Mouse (Mus musculus): ENCODE data around the gene Prepl. TPM values are rescaled to one million over a fixed set of nuclear protein-coding genes. Genes with fewer than 3 reads are reported as not detected.
A peak's percentile ranks its signal among the peaks of the same experiment; 100 is the strongest.

Gene Prepl
- total and polyA plus RNA-seq, 3 experiments = 36.1 to 142 (median 122) TPM

- Histone ChIP-seq H3K9ac (ENCODE audit: low read depth, low read length) (no peak overlapping the region), H3K4me1 (ENCODE audit: control insufficient read depth, insufficient read depth, low read length) (no peaks in the 10 kb centered on the region), H3K79me2 (replicated peaks; ENCODE audit: control insufficient read depth, insufficient read depth, low read length) (no peaks in the 10 kb centered on the region), H3K36me3 (ENCODE audit: control insufficient read depth, insufficient read depth, low read length) (no peaks in the 10 kb centered on the region), H3K27ac (no peak overlapping the region), H3K4me3 (no peak overlapping the region), H3K27me3 (ENCODE audit: control insufficient read depth, insufficient read depth, low read length) (no peaks in the 10 kb centered on the region)
- no peak for TF ChIP-seq CTCF (IDR thresholded peaks at IDR 0.05)
- TF ChIP-seq POLR2A (IDR thresholded peaks at IDR 0.05; ENCODE audit: insufficient read depth, low read depth, low read length) = no peak
- TF ChIP-seq EP300 (IDR thresholded peaks at IDR 0.05; ENCODE audit: insufficient read depth, low read depth, low read length) = no peak
- 75% methylated on average over 7 of the region's 7 CpGs for WGBS
- intact Hi-C loops (cut with DNase I) = no loop called here
- peak in 1 of 2 experiments; percentile 26 for DNase-seq
Measured at GRCm38 (mm10) chr17:85067331-85067730, 22.7 kb downstream of the Prepl start.

DNA sequence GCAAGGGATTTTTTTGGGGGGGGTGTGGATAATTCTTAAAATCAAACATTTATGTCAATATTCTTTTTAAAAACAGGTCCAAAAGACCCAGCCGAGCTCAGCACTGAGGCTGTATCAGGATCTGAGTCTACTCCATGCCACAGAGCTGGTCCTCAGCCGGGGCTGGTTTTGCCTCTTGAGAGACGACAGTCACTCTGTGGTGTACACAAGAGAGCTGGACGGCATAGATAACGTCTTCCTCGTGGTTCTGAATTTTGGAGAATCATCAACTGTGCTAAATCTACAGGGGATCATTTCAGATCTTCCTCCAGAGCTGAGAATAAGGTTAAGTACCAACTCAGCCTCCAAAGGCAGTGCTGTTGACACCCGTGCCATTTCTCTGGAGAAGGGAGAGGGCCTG lies 26.5 kb downstream of the Prepl start:
- intact Hi-C loops (cut with DNase I) = no loop called here

DNA sequence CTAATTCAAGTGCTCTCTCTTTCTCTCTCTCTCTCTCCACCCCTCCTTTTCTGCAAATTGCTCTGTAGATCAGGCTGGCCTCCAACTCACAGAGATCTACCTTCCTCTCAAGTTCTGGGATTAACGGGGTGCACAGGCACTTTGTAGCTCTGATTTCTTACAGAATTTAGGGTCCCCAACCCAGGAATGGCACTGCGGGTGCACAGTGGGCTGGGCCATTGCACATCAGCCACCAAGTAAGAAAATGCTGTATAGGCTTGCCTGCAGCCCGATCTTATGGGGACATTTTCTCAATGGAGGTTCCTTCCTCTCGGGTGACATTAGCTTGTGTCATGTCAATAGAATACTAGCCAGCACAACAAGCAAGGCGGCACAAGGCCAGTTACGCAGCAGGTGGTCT lies 30.9 kb downstream of the Prepl start:
- TF ChIP-seq POLR2A (IDR thresholded peaks at IDR 0.05; ENCODE audit: insufficient read depth, low read depth, low read length) (no peak), CTCF (IDR thresholded peaks at IDR 0.05) (no peak), EP300 (IDR thresholded peaks at IDR 0.05; ENCODE audit: insufficient read depth, low read depth, low read length) (no peak)
- no peak for DNase-seq
- no peak overlapping the region for H3K27ac ChIP-seq
- no peaks in the 10 kb centered on the region for H3K36me3 ChIP-seq (ENCODE audit: control insufficient read depth, insufficient read depth, low read length)
- 89% methylated on average over 6 of the region's 6 CpGs for WGBS
- no peaks in the 10 kb centered on the region for H3K79me2 ChIP-seq (replicated peaks; ENCODE audit: control insufficient read depth, insufficient read depth, low read length)
- no peak overlapping the region for H3K9ac ChIP-seq (ENCODE audit: low read depth, low read length)
- H3K4me3 ChIP-seq = no peak overlapping the region
- intact Hi-C loops (cut with DNase I) = no loop called here
- no peaks in the 10 kb centered on the region for H3K27me3 ChIP-seq (ENCODE audit: control insufficient read depth, insufficient read depth, low read length)
- no peaks in the 10 kb centered on the region for H3K4me1 ChIP-seq (ENCODE audit: control insufficient read depth, insufficient read depth, low read length)

More for the DNA sequence above, 26.5 kb downstream of the Prepl start:
- Histone ChIP-seq H3K4me3 (no peak overlapping the region), H3K79me2 (replicated peaks; ENCODE audit: control insufficient read depth, insufficient read depth, low read length) (no peaks in the 10 kb centered on the region), H3K4me1 (ENCODE audit: control insufficient read depth, insufficient read depth, low read length) (no peaks in the 10 kb centered on the region), H3K9ac (ENCODE audit: low read depth, low read length) (no peak overlapping the region), H3K36me3 (ENCODE audit: control insufficient read depth, insufficient read depth, low read length) (no peaks in the 10 kb centered on the region), H3K27ac (no peak overlapping the region), H3K27me3 (ENCODE audit: control insufficient read depth, insufficient read depth, low read length) (no peaks in the 10 kb centered on the region)
- no peak for DNase-seq
- WGBS = 81% methylated on average over 7 of the region's 7 CpGs
- TF ChIP-seq EP300 (IDR thresholded peaks at IDR 0.05; ENCODE audit: insufficient read depth, low read depth, low read length) (no peak), CTCF (IDR thresholded peaks at IDR 0.05) (no peak), POLR2A (IDR thresholded peaks at IDR 0.05; ENCODE audit: insufficient read depth, low read depth, low read length) (no peak)

GRCm38 (mm10) chr17:85058276-85058675 lies 31.8 kb downstream of the Prepl start:
- Histone ChIP-seq H3K27me3 (ENCODE audit: control insufficient read depth, insufficient read depth, low read length) (no peaks in the 10 kb centered on the region), H3K4me1 (ENCODE audit: control insufficient read depth, insufficient read depth, low read length) (no peaks in the 10 kb centered on the region), H3K79me2 (replicated peaks; ENCODE audit: control insufficient read depth, insufficient read depth, low read length) (no peaks in the 10 kb centered on the region), H3K9ac (ENCODE audit: low read depth, low read length) (no peak overlapping the region), H3K27ac (no peak overlapping the region), H3K4me3 (no peak overlapping the region), H3K36me3 (ENCODE audit: control insufficient read depth, insufficient read depth, low read length) (no peaks in the 10 kb centered on the region)
- 90% methylated on average over 7 of the region's 7 CpGs for WGBS
- TF ChIP-seq EP300 (IDR thresholded peaks at IDR 0.05; ENCODE audit: insufficient read depth, low read depth, low read length) (no peak), CTCF (IDR thresholded peaks at IDR 0.05) (no peak), POLR2A (IDR thresholded peaks at IDR 0.05; ENCODE audit: insufficient read depth, low read depth, low read length) (no peak)
- DNase-seq = no peak
- intact Hi-C loops (cut with DNase I) = no loop called here

DNA sequence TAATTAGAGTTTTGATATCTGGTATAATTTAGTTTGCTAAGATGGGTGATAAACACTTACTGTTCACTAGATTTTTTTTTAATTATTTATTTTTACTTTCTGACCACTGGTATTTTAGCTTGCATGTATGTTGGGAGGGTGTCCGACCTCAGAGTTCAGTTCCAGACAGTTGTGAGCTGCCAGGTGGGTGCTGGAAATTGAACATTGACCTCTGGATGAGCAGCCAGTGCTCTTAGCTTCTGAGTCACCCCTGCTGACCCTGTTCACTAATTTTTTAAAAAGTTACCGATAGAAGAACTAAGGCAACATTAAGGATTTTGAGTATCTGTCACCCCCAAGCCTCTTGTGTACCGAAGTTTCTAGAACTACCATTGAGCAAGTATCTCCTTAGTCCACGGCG lies 41.7 kb downstream of the Prepl start:
- intact Hi-C loops (cut with DNase I) = no loop called here
- peaks cover 2% of the 10 kb centered on the region; the same call in 1 of the 2 replicates for H3K4me1 ChIP-seq (ENCODE audit: control insufficient read depth, insufficient read depth, low read length)
- H3K36me3 ChIP-seq (ENCODE audit: control insufficient read depth, insufficient read depth, low read length) = no peaks in the 10 kb centered on the region
- H3K4me3 ChIP-seq = no peak overlapping the region
- 87% methylated on average over 5 of the region's 5 CpGs for WGBS
- no peak for TF ChIP-seq CTCF (IDR thresholded peaks at IDR 0.05)
- no peak for TF ChIP-seq POLR2A (IDR thresholded peaks at IDR 0.05; ENCODE audit: insufficient read depth, low read depth, low read length)
- TF ChIP-seq EP300 (IDR thresholded peaks at IDR 0.05; ENCODE audit: insufficient read depth, low read depth, low read length) = no peak
- H3K27me3 ChIP-seq (ENCODE audit: control insufficient read depth, insufficient read depth, low read length) = no peaks in the 10 kb centered on the region
- no peak overlapping the region for H3K27ac ChIP-seq
- no peak overlapping the region for H3K9ac ChIP-seq (ENCODE audit: low read depth, low read length)
- no peak for DNase-seq
- no peaks in the 10 kb centered on the region for H3K79me2 ChIP-seq (replicated peaks; ENCODE audit: control insufficient read depth, insufficient read depth, low read length)

- TF ChIP-seq CTCF (IDR thresholded peaks at IDR 0.05) = peak; percentile 30
- TF ChIP-seq POLR2A (IDR thresholded peaks at IDR 0.05; ENCODE audit: insufficient read depth, low read depth, low read length) = no peak
- TF ChIP-seq EP300 (IDR thresholded peaks at IDR 0.05; ENCODE audit: insufficient read depth, low read depth, low read length) = no peak
- Histone ChIP-seq H3K79me2 (replicated peaks; ENCODE audit: control insufficient read depth, insufficient read depth, low read length) (no peaks in the 10 kb centered on the region), H3K36me3 (ENCODE audit: control insufficient read depth, insufficient read depth, low read length) (no peaks in the 10 kb centered on the region), H3K4me3 (no peak overlapping the region), H3K4me1 (ENCODE audit: control insufficient read depth, insufficient read depth, low read length) (no peaks in the 10 kb centered on the region), H3K27me3 (ENCODE audit: control insufficient read depth, insufficient read depth, low read length) (no peaks in the 10 kb centered on the region), H3K9ac (ENCODE audit: low read depth, low read length) (no peak overlapping the region), H3K27ac (no peak overlapping the region)
- 84% methylated on average over 12 of the region's 12 CpGs for WGBS
- intact Hi-C loops (cut with DNase I) = no loop called here
- DNase-seq = no peak
Measured at GRCm38 (mm10) chr17:85045160-85045559, 44.9 kb downstream of the Prepl start.

Measured in heart, adult 2 months (tissue).